Mouse (Mus musculus): ENCODE measurements around the gene Parp11.

DNA sequence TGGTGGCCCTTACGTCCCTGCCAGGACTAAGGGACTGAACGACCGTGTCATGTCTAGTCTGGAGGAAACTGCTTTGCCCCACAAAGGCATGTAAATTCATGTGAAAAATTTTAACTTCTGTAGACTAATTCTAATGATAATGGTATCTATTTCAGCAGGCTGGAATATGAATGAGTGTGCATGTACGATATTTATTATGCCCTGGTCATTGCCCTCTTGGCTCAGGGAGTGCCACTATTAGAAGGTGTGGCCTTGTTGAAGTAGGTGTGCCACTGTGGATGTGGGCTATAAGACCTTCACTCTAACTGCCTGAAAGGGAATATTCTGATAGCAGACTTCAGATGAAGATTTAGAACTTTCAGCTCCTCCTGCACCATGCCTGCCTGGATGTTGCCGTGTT, 85.7 kb downstream of the Parp11 start:
- TF ChIP-seq EP300 (IDR thresholded peaks at IDR 0.05; ENCODE audit: insufficient read depth, low read depth, low read length) (no peak), CTCF (IDR thresholded peaks at IDR 0.05) (no peak)
